ENCODE assay signal across 18 mouse cellular contexts in genomic region chr7:19328425-19328824, GRCm38 (mm10). TPM values are rescaled to one million over a fixed set of nuclear protein-coding genes. Genes with fewer than 3 reads are reported as not detected.
A peak's percentile ranks its signal among the peaks of the same experiment; 100 is the strongest.
DNase-seq lines count a peak whose midpoint lies in the region; ATAC-seq and TF ChIP-seq lines count a peak whose summit lies in the region.
"Had no signal": no experiment of that assay in that cellular context is flagged by ENCODE, and none has a peak within 500 bp of the region (broad histone marks: within the 10 kb centered on the region; RNA-seq: fewer than 3 reads in every experiment).

No protein-coding gene starts in this region.

- H3K27me3 ChIP-seq in forebrain, postnatal 0 days (ENCODE audit: insufficient read depth, low read length), result no peaks in the 10 kb centered on the region
- no peaks in the 10 kb centered on the region for H3K27me3 ChIP-seq in forebrain, embryonic 11.5 days (ENCODE audit: control insufficient read depth, insufficient read depth, low read length)
- peaks cover 65% of the 10 kb centered on the region for H3K27me3 ChIP-seq in CH12.LX (replicated peaks)
- H3K27me3 ChIP-seq: embryonic facial prominence, embryonic 15.5 days; limb, embryonic 15.5 days; neural tube, embryonic 13.5 days had no signal

- DNase-seq in forebrain, postnatal 0 days, result no peak
- DNase-seq in forebrain, embryonic 11.5 days (ENCODE audit: low spot score), result no peak
- no peak for DNase-seq in left cerebral cortex, adult 2 months (ENCODE audit: extremely low spot score in 1 of 2, low spot score in 2 of 2)
- no peak for DNase-seq in left cerebral cortex, postnatal 36 days (ENCODE audit: low spot score in 2 of 2)
- DNase-seq in CH12.LX (ENCODE audit: extremely low read depth), result no peak
- peak; percentile 78 for DNase-seq in induced T-regulatory cell, adult 2 months (ENCODE audit: low read depth)
- no peak for DNase-seq in cerebellum, adult 18-20 months
- no peak for DNase-seq in right cerebral cortex, postnatal 14 days
- DNase-seq: adrenal gland, postnatal 25 days; cerebellum, postnatal 36 days; kidney, adult 18-20 months had no signal

- no peak for TF ChIP-seq EP300 in CH12.LX (IDR thresholded peaks at IDR 0.05; ENCODE audit: low read length)

- peak; percentile 12 for TF ChIP-seq RAD21 in CH12.LX (IDR thresholded peaks at IDR 0.05; ENCODE audit: low read depth, low read length)

- intact Hi-C loops in left cerebral cortex, adult 2 months (cut with DNase I), result no loop called here
- intact Hi-C loops in left cerebral cortex, postnatal 36 days (cut with DNase I), result no loop called here

- H3K27ac ChIP-seq in forebrain, postnatal 0 days (ENCODE audit: low read depth, low read length), result no peak overlapping the region
- no peak overlapping the region for H3K27ac ChIP-seq in forebrain, embryonic 11.5 days (ENCODE audit: low read depth, low read length)
- H3K27ac ChIP-seq in left cerebral cortex, adult 2 months, result no peak overlapping the region
- H3K27ac ChIP-seq in CH12.LX (ENCODE audit: insufficient read depth, low read depth), result no peak overlapping the region
- H3K27ac ChIP-seq: embryonic facial prominence, embryonic 15.5 days; limb, embryonic 15.5 days; neural tube, embryonic 13.5 days had no signal

- no peak overlapping the region for H3K4me2 ChIP-seq in forebrain, postnatal 0 days (ENCODE audit: low read depth)
- no peak overlapping the region for H3K4me2 ChIP-seq in forebrain, embryonic 11.5 days (ENCODE audit: low read depth, low read length, severe bottlenecking)
- H3K4me2 ChIP-seq in CH12.LX (ENCODE audit: insufficient read depth, low read depth, poor library complexity, severe bottlenecking), result no peak overlapping the region
- H3K4me2 ChIP-seq: embryonic facial prominence, embryonic 15.5 days; heart, embryonic 11.5 days; limb, embryonic 15.5 days had no signal

- TF ChIP-seq POLR2A in CH12.LX (IDR thresholded peaks at IDR 0.05; ENCODE audit: low read depth, low read length), result no peak

- H3K9me3 ChIP-seq in forebrain, postnatal 0 days (ENCODE audit: low read length), result no peaks in the 10 kb centered on the region
- no peaks in the 10 kb centered on the region for H3K9me3 ChIP-seq in forebrain, embryonic 11.5 days (ENCODE audit: control insufficient read depth, low read length)
- peaks cover 18% of the 10 kb centered on the region for H3K9me3 ChIP-seq in CH12.LX (replicated peaks; ENCODE audit: low read length)
- H3K9me3 ChIP-seq: embryonic facial prominence, embryonic 15.5 days; hindbrain, embryonic 10.5 days; limb, embryonic 15.5 days; neural tube, embryonic 13.5 days had no signal

- dilution Hi-C loops in CH12.LX (cut with MboI; ENCODE audit: extremely low pct_ligation_motif_present, extremely low pct_unique_long_range_greater_than_20kb, low sequenced_read_pairs), result no loop called here

- H3K9ac ChIP-seq in forebrain, postnatal 0 days, result no peak overlapping the region
- H3K9ac ChIP-seq in forebrain, embryonic 11.5 days (ENCODE audit: low read length), result no peak overlapping the region
- no peak overlapping the region for H3K9ac ChIP-seq in CH12.LX (ENCODE audit: insufficient read depth, low read depth)
- H3K9ac ChIP-seq: embryonic facial prominence, embryonic 15.5 days; limb, embryonic 15.5 days had no signal

- peak; percentile 45; the same call in 1 of the 2 replicates for TF ChIP-seq CTCF in forebrain, postnatal 0 days (IDR thresholded peaks at IDR 0.05; ENCODE audit: low read depth)
- TF ChIP-seq CTCF in left cerebral cortex, adult 2 months (IDR thresholded peaks at IDR 0.05), result peak; percentile 43
- TF ChIP-seq CTCF in CH12.LX (conservative IDR thresholded peaks at IDR 0.05 in 1 of 2, IDR thresholded peaks at IDR 0.05 in 1 of 2; ENCODE audit: low read depth in 2 of 2, low read length in 2 of 2), result peak; percentile 42 to 43; a peak in 3 of 4 replicates

- in situ Hi-C loops in CH12.LX (cut with MboI; ENCODE audit: low pct_ligation_motif_present, low pct_unique_long_range_greater_than_20kb, low sequenced_read_pairs), result no loop called here

- H3K4me1 ChIP-seq in forebrain, postnatal 0 days (ENCODE audit: insufficient read depth), result peaks cover 21% of the 10 kb centered on the region; the same call in 1 of the 2 replicates
- H3K4me1 ChIP-seq in forebrain, embryonic 11.5 days (replicated peaks; ENCODE audit: control insufficient read depth, insufficient read depth, low read length), result peaks cover 12% of the 10 kb centered on the region; the same call in 1 of the 2 replicates
- H3K4me1 ChIP-seq in CH12.LX (ENCODE audit: control insufficient read depth in 1 of 2, insufficient read depth in 2 of 2), result peaks cover 15 to 43% of the 10 kb centered on the region in 2 experiments

- H3K4me3 ChIP-seq in forebrain, postnatal 0 days (ENCODE audit: low read depth, low read length), result no peak overlapping the region
- H3K4me3 ChIP-seq in forebrain, embryonic 11.5 days (ENCODE audit: low read depth, low read length), result no peak overlapping the region
- no peak overlapping the region for H3K4me3 ChIP-seq in left cerebral cortex, adult 2 months
- no peak overlapping the region for H3K4me3 ChIP-seq in CH12.LX (replicated peaks in 1 of 3; ENCODE audit: low read depth in 2 of 3, low read length in 2 of 3, poor library complexity in 1 of 3)
- H3K4me3 ChIP-seq: embryonic facial prominence, embryonic 15.5 days; limb, embryonic 15.5 days; neural tube, embryonic 13.5 days had no signal

- no peak for ATAC-seq in forebrain, postnatal 0 days
- no peak for ATAC-seq in forebrain, embryonic 11.5 days (replicated peaks; ENCODE audit: low FRiP score)
- ATAC-seq: forebrain, embryonic 14.5 days; midbrain, embryonic 16.5 days had no signal

- no peaks in the 10 kb centered on the region for H3K79me2 ChIP-seq in CH12.LX (replicated peaks; ENCODE audit: control insufficient read depth, extremely low read depth, insufficient read depth, poor library complexity, severe bottlenecking)

- no peaks in the 10 kb centered on the region for H3K36me3 ChIP-seq in forebrain, postnatal 0 days (ENCODE audit: insufficient read depth)
- no peaks in the 10 kb centered on the region for H3K36me3 ChIP-seq in forebrain, embryonic 11.5 days (ENCODE audit: control insufficient read depth, insufficient read depth, low read length)
- H3K36me3 ChIP-seq in CH12.LX (replicated peaks in 1 of 2; ENCODE audit: control insufficient read depth in 1 of 2, insufficient read depth in 1 of 2, low read length in 1 of 2), result no peaks in the 10 kb centered on the region
- H3K36me3 ChIP-seq: embryonic facial prominence, embryonic 15.5 days; hindbrain, embryonic 10.5 days; limb, embryonic 15.5 days; neural tube, embryonic 13.5 days had no signal

TF ChIP-seq in CH12.LX, 34 proteins besides CTCF, POLR2A, EP300 and RAD21:
- TF ChIP-seq SMC3 (IDR thresholded peaks at IDR 0.05; ENCODE audit: low read depth, low read length), result peak; percentile 23; the same call in 1 of the 2 replicates
- TF ChIP-seq HCFC1 (IDR thresholded peaks at IDR 0.05; ENCODE audit: low read depth, low read length), result no peak

RNA-seq across cellular contexts. Expression of gene Ercc1, which starts 16.2 kb away (rescaled TPM):
- total RNA-seq in forebrain, postnatal 0 days (2014; rRNA removed), result 56.6 and 73.6 TPM in 2 replicates
- polyA plus RNA-seq in forebrain, postnatal 0 days (2015; fragmentation: Nextera tagmentation; extraction: Ambion mirVana), result 80.5 and 81.0 TPM in 2 replicates
- 94.4 and 100 TPM in 2 replicates for polyA plus RNA-seq in forebrain, embryonic 11.5 days (2014; fragmentation: Nextera tagmentation; extraction: Ambion mirVana)
- total RNA-seq in left cerebral cortex, adult 2 months (2021), result 10 to 100 TPM; 48.9 to 51.8 TPM
- total RNA-seq in left cerebral cortex, postnatal 36 days (2021), result 10 to 100 TPM; 35.6 to 41.8 TPM
- total RNA-seq in CH12.LX (2012; rRNA removed) (27.7 and 31.1 TPM in 2 replicates), CH12.LX (2014; rRNA removed) (25.3 and 26.9 TPM in 2 replicates)
- polyA plus RNA-seq in CH12.LX (2012; ENCODE audit: insufficient read length, low read depth), result 28.2 and 29.8 TPM in 2 replicates

RNA-seq across cellular contexts. Expression of gene Fosb, which starts 18.6 kb away (rescaled TPM):
- 1.6 and 5.1 TPM in 2 replicates for total RNA-seq in forebrain, postnatal 0 days (2014; rRNA removed)
- polyA plus RNA-seq in forebrain, postnatal 0 days (2015; fragmentation: Nextera tagmentation; extraction: Ambion mirVana), result 0.28 and 0.36 TPM in 2 replicates
- not detected in 2 replicates for polyA plus RNA-seq in forebrain, embryonic 11.5 days (2014; fragmentation: Nextera tagmentation; extraction: Ambion mirVana)
- 10 to 100 TPM; 27.0 to 59.5 TPM for total RNA-seq in left cerebral cortex, adult 2 months (2021)
- total RNA-seq in left cerebral cortex, postnatal 36 days (2021), result 10 to 100 TPM; 20.6 to 22.5 TPM
- 0.08 and 0.13 TPM in 2 replicates for total RNA-seq in CH12.LX (2012; rRNA removed)
- total RNA-seq in CH12.LX (2014; rRNA removed), result not detected in 2 replicates
- polyA plus RNA-seq in CH12.LX (2012; ENCODE audit: insufficient read length, low read depth), result 0.27 and 0.56 TPM in 2 replicates
- polyA plus RNA-seq: forebrain, embryonic 14.5 days; hindbrain, embryonic 10.5 days had no signal

RNA-seq across cellular contexts. Expression of gene Cd3eap, which starts 30.9 kb away (rescaled TPM):
- total RNA-seq in forebrain, postnatal 0 days (2014; rRNA removed), result 12.1 and 15.5 TPM in 2 replicates
- 19.4 and 21.6 TPM in 2 replicates for polyA plus RNA-seq in forebrain, postnatal 0 days (2015; fragmentation: Nextera tagmentation; extraction: Ambion mirVana)
- 23.2 and 24.0 TPM in 2 replicates for polyA plus RNA-seq in forebrain, embryonic 11.5 days (2014; fragmentation: Nextera tagmentation; extraction: Ambion mirVana)
- 10 to 100 TPM; 17.0 to 17.8 TPM for total RNA-seq in left cerebral cortex, adult 2 months (2021)
- 10 to 100 TPM; 17.3 to 17.6 TPM for total RNA-seq in left cerebral cortex, postnatal 36 days (2021)
- total RNA-seq in CH12.LX (2012; rRNA removed) (22.6 and 33.2 TPM in 2 replicates), CH12.LX (2014; rRNA removed) (14.4 and 15.9 TPM in 2 replicates)
- 36.8 and 36.9 TPM in 2 replicates for polyA plus RNA-seq in CH12.LX (2012; ENCODE audit: insufficient read length, low read depth)

RNA-seq across cellular contexts. Expression of gene Ppp1r13l, which starts 31.1 kb away (rescaled TPM):
- 0.76 and 1.2 TPM in 2 replicates for total RNA-seq in forebrain, postnatal 0 days (2014; rRNA removed)
- polyA plus RNA-seq in forebrain, postnatal 0 days (2015; fragmentation: Nextera tagmentation; extraction: Ambion mirVana), result 2.0 and 2.1 TPM in 2 replicates
- polyA plus RNA-seq in forebrain, embryonic 11.5 days (2014; fragmentation: Nextera tagmentation; extraction: Ambion mirVana), result 5.8 and 6.4 TPM in 2 replicates
- total RNA-seq in left cerebral cortex, adult 2 months (2021), result 1 to 10 TPM; 7.7 to 7.8 TPM
- 1 to 10 TPM; 5.1 to 7.9 TPM for total RNA-seq in left cerebral cortex, postnatal 36 days (2021)
- total RNA-seq in CH12.LX (2012; rRNA removed) (0.42 and 0.68 TPM in 2 replicates), CH12.LX (2014; rRNA removed) (0.11 TPM in 1 of 2 replicates, not detected in the other)
- polyA plus RNA-seq in CH12.LX (2012; ENCODE audit: insufficient read length, low read depth), result 1.3 and 1.4 TPM in 2 replicates

RNA-seq across cellular contexts. Expression of gene Rtn2, which starts 46.0 kb away (rescaled TPM):
- 154 and 163 TPM in 2 replicates for total RNA-seq in forebrain, postnatal 0 days (2014; rRNA removed)
- polyA plus RNA-seq in forebrain, postnatal 0 days (2015; fragmentation: Nextera tagmentation; extraction: Ambion mirVana), result 126 and 136 TPM in 2 replicates
- polyA plus RNA-seq in forebrain, embryonic 11.5 days (2014; fragmentation: Nextera tagmentation; extraction: Ambion mirVana), result 47.3 and 54.7 TPM in 2 replicates
- total RNA-seq in left cerebral cortex, adult 2 months (2021), result 100 to 1,000 TPM; 110 to 122 TPM
- total RNA-seq in left cerebral cortex, postnatal 36 days (2021), result 100 to 1,000 TPM in 1 of 2 experiments, 10 to 100 TPM in 1; 98.6 to 121 TPM
- total RNA-seq in CH12.LX (2012; rRNA removed), result 0.72 and 1.0 TPM in 2 replicates
- total RNA-seq in CH12.LX (2014; rRNA removed), result 0.43 and 0.56 TPM in 2 replicates
- 0.76 and 0.80 TPM in 2 replicates for polyA plus RNA-seq in CH12.LX (2012; ENCODE audit: insufficient read length, low read depth)
